Mouse (Mus musculus) hindbrain, embryonic 11.5 days (tissue): ENCODE data around the gene Klhl29. TPM values are rescaled to one million over a fixed set of nuclear protein-coding genes. Genes with fewer than 3 reads are reported as not detected.

ENCODE experiments used
- ATAC-seq: fragments of 200-750 bp; cut with Nextera tagmentation; 2 replicates; pipeline ENCODE4 v1.8.0; 2017; ENCODE audit warnings: mild to moderate bottlenecking, moderate TSS enrichment, moderate library complexity; ENCODE audit not compliant: low FRiP score
- DNase-seq: peaks from one replicate; pipeline ENCODE4 v3.0.0-alpha.2; 2015; ENCODE audit warnings: low spot score
- H3K27ac ChIP-seq: fragments of 300-500 bp; sonication (generic); 2 replicates; pipeline ENCODE4 v1.5.1; 2014; ENCODE audit warnings: mild to moderate bottlenecking, low read depth, low read length
- H3K27me3 ChIP-seq: fragments of 300-500 bp; sonication (generic); 2 replicates; pipeline ENCODE4 v1.6.1; 2014; ENCODE audit warnings: mild to moderate bottlenecking, low read length, moderate library complexity, mixed read lengths; ENCODE audit not compliant: control insufficient read depth, insufficient read depth
- H3K36me3 ChIP-seq: fragments of 300-500 bp; sonication (generic); 2 replicates; pipeline ENCODE4 v1.6.1; 2014; ENCODE audit warnings: mild to moderate bottlenecking, low read length, moderate library complexity, mixed read lengths; ENCODE audit not compliant: control insufficient read depth, insufficient read depth
- H3K4me1 ChIP-seq: fragments of 300-500 bp; sonication (generic); replicated peaks from 2 replicates; pipeline ENCODE4 v1.6.1; 2014; ENCODE audit warnings: low read length, mixed read lengths; ENCODE audit not compliant: control insufficient read depth, insufficient read depth
- H3K4me2 ChIP-seq: fragments of 300-500 bp; sonication (generic); replicated peaks from 2 replicates; pipeline ENCODE4 v1.6.1; 2014; ENCODE audit warnings: mild to moderate bottlenecking, low read depth, low read length
- H3K4me3 ChIP-seq: fragments of 300-500 bp; sonication (generic); 2 replicates; pipeline ENCODE4 v1.5.1; 2014; ENCODE audit warnings: low read depth, low read length
- H3K9ac ChIP-seq: fragments of 300-500 bp; sonication (generic); 2 replicates; pipeline ENCODE4 v1.6.1; 2014; ENCODE audit warnings: low read depth, low read length
- H3K9me3 ChIP-seq: fragments of 300-500 bp; sonication (generic); 2 replicates; pipeline ENCODE4 v1.6.1; 2016; ENCODE audit warnings: low read length; ENCODE audit not compliant: control insufficient read depth
- WGBS: fragments of 180-500 bp; shearing (Covaris S2); extraction: QIAGEN DNeasy Blood & Tissue Kit; methylation state at CpG from one replicate; pipeline ENCODE4 v1.1.7; 2014; 5-methylcytosine and 5-hydroxymethylcytosine counted together
- polyA plus RNA-seq: library from polyadenylated mRNA; unstranded; fragments of >200 nt; fragmentation: Nextera tagmentation; extraction: Ambion mirVana; gene quantifications from 2 replicates; pipeline ENCODE4 v1.2.1, GENCODE M21; 2014

The Klhl29 gene
- polyA plus RNA-seq, 1 experiment from 2014 or later = 2.6 TPM

- H3K27ac ChIP-seq = no peak overlapping the region
- no peak overlapping the region for H3K9ac ChIP-seq
- H3K4me3 ChIP-seq = no peak overlapping the region
- H3K36me3 ChIP-seq = no peaks in the 10 kb centered on the region
- no peaks in the 10 kb centered on the region for H3K4me1 ChIP-seq
- WGBS = 16% methylated on average over 15 of the region's 15 CpGs
- peak overlapping the region; percentile 31 for H3K4me2 ChIP-seq
- ATAC-seq (peak; percentile 90), DNase-seq (peak; percentile 91)
- H3K9me3 ChIP-seq = no peaks in the 10 kb centered on the region
- H3K27me3 ChIP-seq = no peaks in the 10 kb centered on the region
These were observed 255.8 kb downstream of the Klhl29 start for GRCm38 (mm10) chr12:5119726-5120125.

GRCm38 (mm10) chr12:5119286-5119685, 256.2 kb downstream of the Klhl29 start:
- no peaks in the 10 kb centered on the region for H3K27me3 ChIP-seq
- no peaks in the 10 kb centered on the region for H3K36me3 ChIP-seq
- no peak for DNase-seq
- no peak overlapping the region for H3K4me3 ChIP-seq
- H3K4me1 ChIP-seq = no peaks in the 10 kb centered on the region
- WGBS = 53% methylated on average over 9 of the region's 9 CpGs
- peak overlapping the region; percentile 31 for H3K4me2 ChIP-seq
- no peak overlapping the region for H3K27ac ChIP-seq
- no peak overlapping the region for H3K9ac ChIP-seq
- H3K9me3 ChIP-seq = no peaks in the 10 kb centered on the region
- ATAC-seq = peak; percentile 28; the same call in 1 of the 2 replicates

GRCm38 (mm10) chr12:5116605-5117004, 258.9 kb downstream of the Klhl29 start:
- no peak overlapping the region for H3K9ac ChIP-seq
- H3K4me3 ChIP-seq = no peak overlapping the region
- H3K27me3 ChIP-seq = no peaks in the 10 kb centered on the region
- 91% methylated on average over 5 of the region's 5 CpGs for WGBS
- no peak overlapping the region for H3K27ac ChIP-seq
- H3K4me2 ChIP-seq = no peak overlapping the region
- no peaks in the 10 kb centered on the region for H3K4me1 ChIP-seq
- H3K36me3 ChIP-seq = no peaks in the 10 kb centered on the region
- no peaks in the 10 kb centered on the region for H3K9me3 ChIP-seq
- DNase-seq = no peak
- no peak for ATAC-seq

GRCm38 (mm10) chr12:5114631-5115030, 260.9 kb downstream of the Klhl29 start:
- no peak overlapping the region for H3K4me2 ChIP-seq
- no peak for DNase-seq
- H3K36me3 ChIP-seq = no peaks in the 10 kb centered on the region
- H3K4me1 ChIP-seq = no peaks in the 10 kb centered on the region
- no peak overlapping the region for H3K27ac ChIP-seq
- H3K9ac ChIP-seq = no peak overlapping the region
- 78% methylated on average over 4 of the region's 4 CpGs for WGBS
- H3K27me3 ChIP-seq = no peaks in the 10 kb centered on the region
- H3K9me3 ChIP-seq = no peaks in the 10 kb centered on the region
- no peak overlapping the region for H3K4me3 ChIP-seq
- no peak for ATAC-seq

GRCm38 (mm10) chr12:5111343-5111742, 264.1 kb downstream of the Klhl29 start:
- Histone ChIP-seq H3K4me1 (no peaks in the 10 kb centered on the region), H3K9me3 (no peaks in the 10 kb centered on the region), H3K27ac (no peak overlapping the region), H3K36me3 (no peaks in the 10 kb centered on the region), H3K4me3 (no peak overlapping the region), H3K4me2 (no peak overlapping the region), H3K9ac (no peak overlapping the region), H3K27me3 (no peaks in the 10 kb centered on the region)
- DNase-seq = peak; percentile 44
- no peak for ATAC-seq
- 68% methylated on average over 3 of the region's 3 CpGs for WGBS

- ATAC-seq = peak; percentile 77
- no peaks in the 10 kb centered on the region for H3K4me1 ChIP-seq
These were observed 266.9 kb downstream of the Klhl29 start for GRCm38 (mm10) chr12:5108613-5109012.

GRCm38 (mm10) chr12:5107795-5108194, 267.7 kb downstream of the Klhl29 start:
- no peak for DNase-seq
- Histone ChIP-seq H3K4me3 (no peak overlapping the region), H3K4me1 (no peaks in the 10 kb centered on the region), H3K4me2 (no peak overlapping the region), H3K9me3 (no peaks in the 10 kb centered on the region), H3K27ac (no peak overlapping the region), H3K9ac (no peak overlapping the region), H3K36me3 (no peaks in the 10 kb centered on the region), H3K27me3 (no peaks in the 10 kb centered on the region)
- no peak for ATAC-seq
- WGBS = 65% methylated on average over 2 of the region's 2 CpGs

More at GRCm38 (mm10) chr12:5108613-5109012, 266.9 kb downstream of the Klhl29 start:
- Histone ChIP-seq H3K27ac (no peak overlapping the region), H3K27me3 (no peaks in the 10 kb centered on the region), H3K36me3 (no peaks in the 10 kb centered on the region), H3K9ac (no peak overlapping the region), H3K4me2 (no peak overlapping the region), H3K4me3 (no peak overlapping the region), H3K9me3 (no peaks in the 10 kb centered on the region)
- DNase-seq = no peak
- 72% methylated on average over 6 of the region's 6 CpGs for WGBS

- ATAC-seq = no peak
- H3K4me3 ChIP-seq = no peak overlapping the region
- no peak for DNase-seq
- no peaks in the 10 kb centered on the region for H3K9me3 ChIP-seq
- WGBS = 87% methylated on average over 9 of the region's 9 CpGs
- H3K27me3 ChIP-seq = no peaks in the 10 kb centered on the region
- H3K4me2 ChIP-seq = no peak overlapping the region
- no peaks in the 10 kb centered on the region for H3K36me3 ChIP-seq
- H3K4me1 ChIP-seq = no peaks in the 10 kb centered on the region
- no peak overlapping the region for H3K9ac ChIP-seq
- no peak overlapping the region for H3K27ac ChIP-seq
These were observed 270.9 kb downstream of the Klhl29 start for GRCm38 (mm10) chr12:5104422-5105052.

GRCm38 (mm10) chr12:5101411-5102024, 274.0 kb downstream of the Klhl29 start:
- Histone ChIP-seq H3K9me3 (no peaks in the 10 kb centered on the region), H3K36me3 (no peaks in the 10 kb centered on the region), H3K27ac (no peak overlapping the region), H3K27me3 (no peaks in the 10 kb centered on the region), H3K4me2 (no peak overlapping the region), H3K4me3 (no peak overlapping the region), H3K9ac (no peak overlapping the region), H3K4me1 (no peaks in the 10 kb centered on the region)
- ATAC-seq (no peak), DNase-seq (no peak)
- WGBS = 85% methylated on average over 13 of the region's 13 CpGs
